Mouse (Mus musculus): ENCODE measurements around the gene Mlst8. TPM values are rescaled to one million over a fixed set of nuclear protein-coding genes. Genes with fewer than 3 reads are reported as not detected.

Mlst8 gene
- polyA plus RNA-seq (2012; rRNA removed): 78.9 and 84.5 TPM in 2 replicates

DNA sequence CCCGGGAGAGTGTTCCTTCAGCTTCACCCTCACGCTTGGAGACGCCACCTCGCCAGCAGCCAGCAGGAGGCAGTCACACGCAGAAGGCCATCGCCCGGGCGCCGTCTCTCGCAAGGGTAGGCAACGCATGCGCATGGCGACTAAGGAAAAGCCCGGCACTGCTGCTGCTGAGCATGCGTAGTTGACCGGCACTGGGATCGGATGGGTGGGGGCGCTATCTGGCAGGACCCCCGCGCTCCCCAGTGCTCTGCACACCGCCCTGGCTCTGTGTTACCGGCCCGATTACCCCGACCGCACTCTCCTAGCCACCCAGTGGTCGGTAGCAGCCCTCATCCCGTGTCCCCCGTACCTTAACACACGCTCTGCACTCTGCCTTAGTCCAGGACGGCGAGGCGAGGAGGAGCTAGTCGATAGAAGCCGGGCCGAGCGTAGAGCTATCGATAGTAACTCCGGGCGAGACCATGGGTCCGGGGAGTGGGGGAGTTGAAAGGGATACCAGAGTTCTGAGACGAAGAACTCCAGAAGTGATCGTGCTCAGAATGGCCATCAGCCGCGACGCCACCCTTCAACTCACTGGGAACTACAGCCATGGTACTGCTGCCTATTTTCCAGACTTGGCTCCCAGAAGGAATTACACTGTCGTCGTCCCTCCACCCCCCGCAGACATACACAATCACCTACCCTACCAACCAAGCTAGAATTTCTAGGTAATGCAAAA, at the start of gene Mlst8:
Gene Mlst8 (minus strand): TSS at position 416 of the 718 bp plus-strand sequence.
- Histone ChIP-seq H3K4me1 (replicated peaks; ENCODE audit: control insufficient read depth, insufficient read depth, low read length) (peaks cover 8% of the 10 kb centered on the region), H3K36me3 (ENCODE audit: control insufficient read depth, insufficient read depth, low read length) (peaks cover 22% of the 10 kb centered on the region), H3K4me3 (ENCODE audit: control insufficient read depth, insufficient read depth, low read length) (peak within 1 kb of the TSS; percentile 95), H3K27me3 (ENCODE audit: control insufficient read depth, insufficient read depth, low read length) (no peaks in the 10 kb centered on the region), H3K27ac (ENCODE audit: control insufficient read depth, insufficient read depth, low read length) (peak within 1 kb of the TSS; percentile 71)
- TF ChIP-seq POLR2A (IDR thresholded peaks at IDR 0.05; ENCODE audit: control insufficient read depth, extremely low read depth, insufficient read depth, low read length, poor library complexity) (peak; percentile 54; the same call in 1 of the 2 replicates), CTCF (IDR thresholded peaks at IDR 0.05; ENCODE audit: borderline replicate concordance, control insufficient read depth, extremely low read depth, insufficient read depth, low read length, poor library complexity) (peak; percentile 92)
- DNase-seq: peak; percentile 98
- WGBS: under 1% methylated on average over 48 of the region's 48 CpGs

DNA sequence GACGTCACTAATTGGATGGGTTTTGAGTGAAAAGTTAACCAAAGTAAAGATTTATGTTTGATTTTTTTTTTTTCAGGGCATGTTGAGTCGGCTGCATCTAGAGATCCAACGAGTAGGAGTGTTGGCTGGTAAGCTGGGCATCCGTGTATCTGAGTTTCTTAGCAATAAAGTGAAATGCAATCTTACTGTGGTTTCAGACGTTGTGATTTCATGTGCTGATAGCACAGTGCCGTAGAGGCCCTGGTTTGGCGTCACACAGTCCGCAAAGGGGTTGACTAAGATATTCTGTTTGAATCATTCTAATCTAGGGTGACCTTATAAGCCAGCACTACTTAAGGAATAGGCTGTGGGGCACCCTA, 49.7 kb upstream of the Mlst8 start:
- no peak for DNase-seq
- TF ChIP-seq POLR2A (IDR thresholded peaks at IDR 0.05; ENCODE audit: control insufficient read depth, extremely low read depth, insufficient read depth, low read length, poor library complexity) (no peak), CTCF (IDR thresholded peaks at IDR 0.05; ENCODE audit: borderline replicate concordance, control insufficient read depth, extremely low read depth, insufficient read depth, low read length, poor library complexity) (no peak)
- Histone ChIP-seq H3K4me1 (replicated peaks; ENCODE audit: control insufficient read depth, insufficient read depth, low read length) (peaks cover 23% of the 10 kb centered on the region), H3K27me3 (ENCODE audit: control insufficient read depth, insufficient read depth, low read length) (no peaks in the 10 kb centered on the region), H3K27ac (ENCODE audit: control insufficient read depth, insufficient read depth, low read length) (no peak overlapping the region; the same call in 1 of the 2 replicates), H3K4me3 (ENCODE audit: control insufficient read depth, insufficient read depth, low read length) (peak overlapping the region; percentile 54), H3K36me3 (ENCODE audit: control insufficient read depth, insufficient read depth, low read length) (no peaks in the 10 kb centered on the region)
- WGBS: under 1% methylated on average over 8 of the region's 8 CpGs

DNA sequence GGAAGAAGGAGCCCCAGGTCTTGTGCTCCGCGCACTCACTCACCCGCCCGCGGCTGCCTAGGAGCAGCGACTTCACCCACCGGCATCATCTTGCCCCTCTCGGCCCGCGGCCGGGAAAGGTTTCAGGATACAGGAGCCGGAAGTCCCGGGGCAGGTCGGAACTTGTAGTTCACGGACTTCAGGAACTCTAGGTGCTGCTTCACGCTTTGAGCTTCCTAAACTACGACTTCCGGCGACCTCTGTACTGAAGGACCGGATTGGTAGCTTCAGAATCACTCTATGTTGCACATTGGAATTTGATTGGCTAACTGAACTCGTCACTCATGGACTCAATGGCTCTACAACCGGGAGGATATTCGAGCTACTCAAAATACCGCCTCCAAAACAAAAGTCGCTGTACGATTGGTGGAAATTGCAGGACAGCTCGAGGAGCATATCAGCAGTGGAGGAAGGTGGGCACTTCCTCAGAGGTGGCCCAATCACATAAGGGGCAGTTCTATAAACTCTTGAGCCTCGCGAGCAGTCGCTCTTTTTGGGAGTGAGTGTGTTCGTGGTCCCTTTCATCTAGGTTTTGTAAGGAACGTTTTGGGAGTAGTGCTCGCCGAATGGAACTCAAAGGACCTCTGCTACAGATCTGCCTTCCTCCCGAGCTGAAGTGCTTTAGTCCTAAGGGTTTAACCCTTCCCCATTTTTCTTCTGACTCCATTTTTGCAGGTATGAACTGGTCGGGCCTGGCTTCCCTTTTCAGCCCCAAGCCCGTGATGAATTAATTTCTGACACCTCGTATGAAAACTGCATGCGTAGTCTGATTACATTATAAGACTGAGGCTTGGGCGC, 49.1 kb upstream of the Mlst8 start, which contains the start of gene Traf7:
Gene Traf7 (minus strand): TSS at position 216 of the 837 bp plus-strand sequence.
- no peak for TF ChIP-seq CTCF (IDR thresholded peaks at IDR 0.05; ENCODE audit: borderline replicate concordance, control insufficient read depth, extremely low read depth, insufficient read depth, low read length, poor library complexity)
- no peak; the same call in 1 of the 2 replicates for TF ChIP-seq POLR2A (IDR thresholded peaks at IDR 0.05; ENCODE audit: control insufficient read depth, extremely low read depth, insufficient read depth, low read length, poor library complexity)
- WGBS: under 1% methylated on average over 40 of the region's 40 CpGs
- H3K4me1 ChIP-seq (replicated peaks; ENCODE audit: control insufficient read depth, insufficient read depth, low read length): peaks cover 18% of the 10 kb centered on the region

DNA sequence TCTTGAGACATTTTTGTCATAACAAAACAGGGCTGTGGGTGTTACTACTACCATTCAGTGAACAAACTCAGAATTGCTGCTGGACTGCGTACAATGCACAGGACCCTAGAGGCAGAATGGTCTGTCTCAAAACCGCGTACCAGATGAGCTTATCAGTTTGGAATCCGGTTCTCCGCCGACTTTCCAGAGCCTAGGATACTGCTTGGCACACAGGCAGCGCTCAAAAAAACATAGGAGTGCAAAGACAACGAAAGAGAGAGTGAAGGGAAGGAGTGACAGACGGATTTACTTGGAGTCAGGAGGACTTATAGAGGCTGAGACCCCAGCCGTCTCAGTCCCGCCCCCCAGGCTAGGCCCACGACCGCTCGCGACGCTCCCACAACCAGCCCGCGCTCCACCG, 48.4 kb upstream of the Mlst8 start:
- Histone ChIP-seq H3K27me3 (ENCODE audit: control insufficient read depth, insufficient read depth, low read length) (no peaks in the 10 kb centered on the region), H3K27ac (ENCODE audit: control insufficient read depth, insufficient read depth, low read length) (no peak overlapping the region), H3K36me3 (ENCODE audit: control insufficient read depth, insufficient read depth, low read length) (no peaks in the 10 kb centered on the region), H3K4me1 (replicated peaks; ENCODE audit: control insufficient read depth, insufficient read depth, low read length) (peaks cover 14% of the 10 kb centered on the region), H3K4me3 (ENCODE audit: control insufficient read depth, insufficient read depth, low read length) (peak overlapping the region; percentile 94)
- DNase-seq: no peak
- TF ChIP-seq POLR2A (IDR thresholded peaks at IDR 0.05; ENCODE audit: control insufficient read depth, extremely low read depth, insufficient read depth, low read length, poor library complexity): no peak
- no peak for TF ChIP-seq CTCF (IDR thresholded peaks at IDR 0.05; ENCODE audit: borderline replicate concordance, control insufficient read depth, extremely low read depth, insufficient read depth, low read length, poor library complexity)
- under 1% methylated on average over 19 of the region's 19 CpGs for WGBS

More for the DNA sequence above, 49.1 kb upstream of the Mlst8 start, which contains the start of gene Traf7:
- peak; percentile 92 for DNase-seq
- Histone ChIP-seq H3K27me3 (ENCODE audit: control insufficient read depth, insufficient read depth, low read length) (no peaks in the 10 kb centered on the region), H3K4me3 (ENCODE audit: control insufficient read depth, insufficient read depth, low read length) (peak within 1 kb of the TSS; percentile 94), H3K27ac (ENCODE audit: control insufficient read depth, insufficient read depth, low read length) (peak within 1 kb of the TSS; percentile 54), H3K36me3 (ENCODE audit: control insufficient read depth, insufficient read depth, low read length) (no peaks in the 10 kb centered on the region)

DNA sequence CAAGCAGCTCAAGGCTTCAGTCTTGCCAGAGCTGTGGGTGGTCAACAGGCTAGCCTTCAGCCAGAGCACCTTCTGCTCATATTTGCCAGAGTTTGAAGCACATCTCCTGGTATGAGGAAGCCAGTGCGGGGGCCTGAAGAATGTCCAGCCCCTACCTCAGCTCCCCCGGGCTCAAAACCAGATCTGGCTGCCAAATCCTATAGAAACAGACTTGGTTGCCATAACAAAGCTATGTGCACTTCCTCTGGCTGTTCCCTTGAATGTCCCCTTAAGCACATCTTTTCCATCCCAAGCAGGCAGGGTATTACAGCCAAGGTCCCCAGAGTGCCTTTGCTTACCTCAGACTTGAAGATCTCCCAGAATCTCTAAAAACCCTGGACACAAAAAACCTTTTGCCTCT, 45.9 kb upstream of the Mlst8 start:
- 92% methylated on average over 2 of the region's 2 CpGs for WGBS
- no peak overlapping the region for H3K27ac ChIP-seq (ENCODE audit: control insufficient read depth, insufficient read depth, low read length)

DNA sequence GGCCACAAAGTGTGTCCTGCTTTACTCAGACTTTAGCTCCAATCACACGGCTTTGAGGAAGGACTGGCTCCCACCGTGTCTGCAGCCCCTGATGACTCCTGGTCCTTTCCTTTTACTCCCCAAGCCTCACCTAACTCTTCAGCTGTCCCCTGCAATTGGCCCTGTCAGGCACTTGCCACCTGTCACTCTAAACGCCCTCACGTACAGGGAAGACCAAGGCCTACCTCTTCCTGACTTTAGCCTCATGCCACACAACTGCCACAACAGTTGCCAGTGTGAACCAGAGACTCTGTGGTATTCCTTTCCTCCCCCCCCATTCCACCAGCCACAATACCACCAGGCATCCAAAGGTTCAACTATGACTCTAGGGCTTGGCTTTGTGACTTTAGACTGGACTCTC, 41.6 kb upstream of the Mlst8 start:
- no peak for DNase-seq
- no peak for TF ChIP-seq POLR2A (IDR thresholded peaks at IDR 0.05; ENCODE audit: control insufficient read depth, extremely low read depth, insufficient read depth, low read length, poor library complexity)
- TF ChIP-seq CTCF (IDR thresholded peaks at IDR 0.05; ENCODE audit: borderline replicate concordance, control insufficient read depth, extremely low read depth, insufficient read depth, low read length, poor library complexity): no peak
- Histone ChIP-seq H3K4me3 (ENCODE audit: control insufficient read depth, insufficient read depth, low read length) (no peak overlapping the region), H3K27ac (ENCODE audit: control insufficient read depth, insufficient read depth, low read length) (no peak overlapping the region), H3K27me3 (ENCODE audit: control insufficient read depth, insufficient read depth, low read length) (no peaks in the 10 kb centered on the region), H3K36me3 (ENCODE audit: control insufficient read depth, insufficient read depth, low read length) (peaks cover 27% of the 10 kb centered on the region), H3K4me1 (replicated peaks; ENCODE audit: control insufficient read depth, insufficient read depth, low read length) (no peaks in the 10 kb centered on the region; the same call in 1 of the 2 replicates)
- WGBS: 80% methylated on average over 4 of the region's 4 CpGs

More for the DNA sequence above, 45.9 kb upstream of the Mlst8 start:
- DNase-seq: no peak
- Histone ChIP-seq H3K4me1 (replicated peaks; ENCODE audit: control insufficient read depth, insufficient read depth, low read length) (peaks cover 10% of the 10 kb centered on the region), H3K27me3 (ENCODE audit: control insufficient read depth, insufficient read depth, low read length) (no peaks in the 10 kb centered on the region), H3K4me3 (ENCODE audit: control insufficient read depth, insufficient read depth, low read length) (no peak overlapping the region), H3K36me3 (ENCODE audit: control insufficient read depth, insufficient read depth, low read length) (no peaks in the 10 kb centered on the region)
- no peak for TF ChIP-seq CTCF (IDR thresholded peaks at IDR 0.05; ENCODE audit: borderline replicate concordance, control insufficient read depth, extremely low read depth, insufficient read depth, low read length, poor library complexity)
- no peak for TF ChIP-seq POLR2A (IDR thresholded peaks at IDR 0.05; ENCODE audit: control insufficient read depth, extremely low read depth, insufficient read depth, low read length, poor library complexity)
